Mouse (Mus musculus) limb, embryonic 14.5 days (tissue): ENCODE measurements around the gene Trip10. TPM values are rescaled to one million over a fixed set of nuclear protein-coding genes. Genes with fewer than 3 reads are reported as not detected.

Experiments
- ATAC-seq: fragments of 200-750 bp; cut with Nextera tagmentation; 2 replicates; pipeline ENCODE4 v1.8.0; 2017; ENCODE audit warnings: low read depth, moderate number of reproducible peaks, moderate TSS enrichment; ENCODE audit not compliant: low FRiP score
- DNase-seq: peaks from one replicate; pipeline ENCODE4 v3.0.0-alpha.2; 2015; ENCODE audit warnings: low spot score
- H3K27ac ChIP-seq: fragments of 300-500 bp; sonication (generic); replicated peaks from 2 replicates; pipeline ENCODE4 v1.5.1; 2014; ENCODE audit warnings: low read depth, mild to moderate bottlenecking, low read length, moderate library complexity, mixed read lengths
- H3K27me3 ChIP-seq: fragments of 300-500 bp; sonication (generic); 2 replicates; pipeline ENCODE4 v1.6.1; 2014; ENCODE audit warnings: low read length, mixed read lengths; ENCODE audit not compliant: control insufficient read depth, insufficient read depth
- H3K36me3 ChIP-seq: fragments of 300-500 bp; sonication (generic); 2 replicates; pipeline ENCODE4 v1.6.1; 2014; ENCODE audit warnings: mild to moderate bottlenecking, low read length, moderate library complexity, mixed read lengths; ENCODE audit not compliant: control insufficient read depth, insufficient read depth
- H3K4me1 ChIP-seq: fragments of 300-500 bp; sonication (generic); 2 replicates; pipeline ENCODE4 v1.6.1; 2014; ENCODE audit warnings: antibody characterized with exemption, low read length, mixed read lengths; ENCODE audit not compliant: control insufficient read depth, insufficient read depth
- H3K4me2 ChIP-seq: fragments of 300-500 bp; sonication (generic); replicated peaks from 2 replicates; pipeline ENCODE4 v1.6.1; 2014; ENCODE audit warnings: low read depth, mild to moderate bottlenecking, low read length, moderate library complexity; ENCODE audit not compliant: severe bottlenecking
- H3K4me3 ChIP-seq: fragments of 300-500 bp; sonication (generic); replicated peaks from 2 replicates; pipeline ENCODE4 v1.5.1; 2014; ENCODE audit warnings: low read length
- H3K9ac ChIP-seq: fragments of 300-500 bp; sonication (generic); 2 replicates; pipeline ENCODE4 v1.6.1; 2014; ENCODE audit warnings: mild to moderate bottlenecking, low read depth, low read length, moderate library complexity; ENCODE audit not compliant: severe bottlenecking
- H3K9me3 ChIP-seq: fragments of 300-500 bp; sonication (generic); 2 replicates; pipeline ENCODE4 v1.6.1; 2016; ENCODE audit warnings: low read length; ENCODE audit not compliant: control insufficient read depth
- POLR2A ChIP-seq: fragments of 200-500 bp; IDR thresholded peaks from 2 replicates; pipeline ENCODE4 v1.8.0; 2012; ENCODE audit warnings: inconsistent platforms, mild to moderate bottlenecking, moderate library complexity, borderline replicate concordance; ENCODE audit not compliant: insufficient read depth, insufficient read length; ENCODE audit errors: extremely low read depth
- WGBS: fragments of 180-500 bp; shearing (Covaris S2); extraction: QIAGEN DNeasy Blood & Tissue Kit; methylation state at CpG from one replicate; pipeline ENCODE4 v1.1.7; 2014; 5-methylcytosine and 5-hydroxymethylcytosine counted together
- polyA plus RNA-seq, 2 experiments: library from polyadenylated mRNA; depleted of rRNA in 1 of 2; stranded (reverse) in 1 of 2; unstranded in 1 of 2; fragments of >200 nt; fragmentation: Nextera tagmentation in 1 of 2; extraction: Ambion mirVana in 1 of 2; gene quantifications; 2 replicates each; pipeline versions ENCODE4 v1.2.1 to v1.2.3; 2012 to 2014

Gene Trip10
- polyA plus RNA-seq, 2 experiments = 27.1 to 46.9 TPM

GRCm38 (mm10) chr17:57230728-57231125 is 18.5 kb upstream of the Trip10 start:
- no peak overlapping the region for H3K27ac ChIP-seq
- ATAC-seq = no peak
- H3K9ac ChIP-seq = no peak overlapping the region
- WGBS = 58% methylated on average over 5 of the region's 6 CpGs
- TF ChIP-seq POLR2A = no peak
- DNase-seq = no peak
- no peaks in the 10 kb centered on the region for H3K9me3 ChIP-seq
- no peak overlapping the region for H3K4me3 ChIP-seq
- H3K27me3 ChIP-seq = no peaks in the 10 kb centered on the region
- no peak overlapping the region for H3K4me2 ChIP-seq
- H3K4me1 ChIP-seq = no peaks in the 10 kb centered on the region
- peaks cover 14% of the 10 kb centered on the region for H3K36me3 ChIP-seq

DNA sequence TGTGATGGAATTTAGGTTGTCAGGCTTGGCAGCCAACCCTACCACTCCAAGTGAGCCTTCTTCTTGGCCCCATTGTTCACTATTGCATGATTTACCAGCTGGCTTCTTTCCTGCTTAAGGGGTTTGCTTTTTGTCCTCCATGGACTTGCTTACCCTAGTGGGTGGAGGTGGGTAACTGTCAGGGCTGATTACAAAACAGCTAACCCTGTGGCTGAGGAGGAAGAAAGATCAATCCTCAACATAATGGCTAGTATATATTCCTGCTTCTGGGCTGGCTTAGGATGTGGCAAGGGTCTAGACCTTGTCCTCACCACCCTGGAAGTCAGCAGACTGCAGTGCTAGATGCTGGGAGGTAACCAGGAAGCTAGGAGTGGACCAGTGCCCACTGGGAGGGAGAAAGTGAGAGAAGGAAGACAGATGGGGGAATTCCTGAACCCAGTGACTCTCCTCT is 17.9 kb upstream of the Trip10 start:
- no peak for TF ChIP-seq POLR2A
- H3K4me1 ChIP-seq = no peaks in the 10 kb centered on the region
- H3K4me3 ChIP-seq = no peak overlapping the region
- no peaks in the 10 kb centered on the region for H3K27me3 ChIP-seq
- no peaks in the 10 kb centered on the region for H3K9me3 ChIP-seq
- no peak overlapping the region for H3K27ac ChIP-seq
- peaks cover 20% of the 10 kb centered on the region for H3K36me3 ChIP-seq
- no peak overlapping the region for H3K4me2 ChIP-seq
- ATAC-seq (no peak), DNase-seq (no peak)
- H3K9ac ChIP-seq = no peak overlapping the region

GRCm38 (mm10) chr17:57232200-57232599 is 17.1 kb upstream of the Trip10 start:
- no peak for DNase-seq
- Histone ChIP-seq H3K4me3 (no peak overlapping the region), H3K27me3 (no peaks in the 10 kb centered on the region), H3K4me2 (no peak overlapping the region), H3K36me3 (peaks cover 28% of the 10 kb centered on the region), H3K9ac (no peak overlapping the region), H3K9me3 (no peaks in the 10 kb centered on the region), H3K4me1 (no peaks in the 10 kb centered on the region), H3K27ac (no peak overlapping the region)
- 71% methylated on average over 1 of the region's 1 CpGs for WGBS
- TF ChIP-seq POLR2A = no peak
- ATAC-seq = no peak

DNA sequence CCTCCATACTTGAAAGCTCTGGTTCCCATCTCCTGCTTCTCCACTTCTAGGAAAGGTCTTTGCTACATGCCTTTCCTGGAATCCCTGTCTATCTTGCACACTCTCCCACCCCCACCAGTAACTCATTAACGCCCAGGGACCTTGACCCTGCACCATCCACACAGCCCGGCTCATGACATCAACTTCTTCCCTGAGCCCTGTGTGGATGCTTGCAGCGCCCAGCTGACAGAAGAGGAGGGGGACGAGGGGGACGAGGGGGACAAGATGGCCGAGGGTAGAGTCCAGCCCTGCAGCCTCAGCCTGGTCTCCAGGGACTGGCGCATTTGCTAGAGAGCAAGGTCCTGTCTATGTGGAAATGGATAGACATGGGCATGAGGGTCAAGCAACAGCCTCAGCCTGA is 16.2 kb upstream of the Trip10 start:
- no peak for ATAC-seq
- WGBS = 51% methylated on average over 7 of the region's 7 CpGs

GRCm38 (mm10) chr17:57234254-57234928 is 14.9 kb upstream of the Trip10 start:
- 79% methylated on average over 12 of the region's 12 CpGs for WGBS
- Histone ChIP-seq H3K36me3 (peaks cover 35% of the 10 kb centered on the region), H3K27ac (no peak overlapping the region), H3K4me3 (no peak overlapping the region), H3K4me1 (no peaks in the 10 kb centered on the region), H3K9me3 (no peaks in the 10 kb centered on the region), H3K27me3 (no peaks in the 10 kb centered on the region), H3K4me2 (no peak overlapping the region), H3K9ac (no peak overlapping the region)
- no peak for TF ChIP-seq POLR2A
- DNase-seq (no peak), ATAC-seq (no peak)

More for the DNA sequence above, 16.2 kb upstream of the Trip10 start:
- DNase-seq = no peak
- H3K9ac ChIP-seq = no peak overlapping the region
- H3K27me3 ChIP-seq = no peaks in the 10 kb centered on the region
- H3K4me1 ChIP-seq = no peaks in the 10 kb centered on the region
- H3K4me3 ChIP-seq = no peak overlapping the region
- peaks cover 35% of the 10 kb centered on the region for H3K36me3 ChIP-seq
- H3K9me3 ChIP-seq = no peaks in the 10 kb centered on the region
- no peak overlapping the region for H3K4me2 ChIP-seq
- no peak for TF ChIP-seq POLR2A
- no peak overlapping the region for H3K27ac ChIP-seq
